Mouse (Mus musculus) frontal cortex, postnatal 10 days (tissue): ENCODE data around the gene Sox10.

Source experiments
- DNase-seq, 2 experiments: peaks; one replicate each; pipeline ENCODE4 v3.0.0; 2022; ENCODE audit warnings: low spot score in 2 of 2, mixed read lengths in 1 of 2

Gene Sox10

DNA sequence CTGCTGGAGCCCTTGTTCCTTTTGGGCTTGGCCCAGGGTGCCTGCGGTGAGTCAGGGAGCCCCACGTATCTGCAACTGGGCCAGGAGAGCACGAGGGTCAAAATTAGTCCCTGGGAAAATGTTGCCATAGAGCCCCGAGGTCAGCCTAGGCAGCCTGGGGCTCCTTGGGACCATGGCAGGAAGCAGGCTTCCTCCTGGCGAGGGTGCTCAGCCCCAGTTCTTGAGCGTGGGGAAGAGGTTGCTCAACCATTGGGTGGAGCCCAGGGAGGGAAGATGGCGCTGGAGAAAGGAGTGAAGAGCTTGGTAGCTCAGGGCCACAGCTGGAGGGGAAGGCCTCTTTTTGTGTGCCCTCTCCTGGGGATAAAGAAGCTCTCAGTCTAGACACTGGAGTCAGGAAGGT lies 2.7 kb downstream of the Sox10 start:
- no peak for DNase-seq

DNA sequence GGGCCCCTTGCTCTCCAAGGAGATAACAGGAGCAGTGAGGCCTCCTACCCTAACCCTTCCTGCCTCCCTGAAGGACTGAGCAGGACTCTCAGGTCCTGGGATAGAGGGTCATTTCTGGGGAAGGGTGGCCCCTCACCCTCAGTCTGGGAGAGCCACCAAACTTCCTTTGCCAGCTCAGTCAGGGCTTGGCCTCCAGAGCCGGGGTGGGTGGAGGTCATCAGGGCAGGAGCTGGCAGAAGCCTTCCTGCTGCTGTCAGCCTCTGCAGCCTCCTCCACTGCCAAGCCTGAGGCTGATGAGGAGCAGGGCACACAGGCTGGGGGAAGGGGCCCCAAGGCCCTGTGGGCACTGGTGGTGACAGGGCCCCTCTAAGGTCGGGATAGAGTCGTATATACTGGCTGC lies 9.5 kb downstream of the Sox10 start:
- DNase-seq: no peak

DNA sequence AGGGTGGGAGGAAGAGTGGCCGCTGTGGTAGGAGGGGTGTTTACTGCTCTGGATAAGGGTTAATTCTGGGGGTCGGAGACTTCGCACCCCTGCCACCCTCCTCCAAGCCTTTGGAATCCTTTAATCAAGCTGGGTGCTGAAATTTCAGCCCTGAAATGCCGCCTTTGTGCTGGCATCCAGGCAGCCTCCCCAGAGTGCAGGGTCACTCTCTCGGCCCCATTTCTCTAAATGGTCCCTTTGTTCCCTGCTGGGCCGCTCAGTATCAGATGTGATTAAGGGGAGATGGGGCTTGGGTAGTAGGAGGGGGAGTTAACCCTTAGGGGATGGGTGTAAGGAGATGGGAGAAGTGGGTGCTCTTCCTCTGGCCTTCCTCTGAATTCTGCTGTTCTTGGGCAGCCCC lies 12.3 kb downstream of the Sox10 start:
- no peak for DNase-seq

DNA sequence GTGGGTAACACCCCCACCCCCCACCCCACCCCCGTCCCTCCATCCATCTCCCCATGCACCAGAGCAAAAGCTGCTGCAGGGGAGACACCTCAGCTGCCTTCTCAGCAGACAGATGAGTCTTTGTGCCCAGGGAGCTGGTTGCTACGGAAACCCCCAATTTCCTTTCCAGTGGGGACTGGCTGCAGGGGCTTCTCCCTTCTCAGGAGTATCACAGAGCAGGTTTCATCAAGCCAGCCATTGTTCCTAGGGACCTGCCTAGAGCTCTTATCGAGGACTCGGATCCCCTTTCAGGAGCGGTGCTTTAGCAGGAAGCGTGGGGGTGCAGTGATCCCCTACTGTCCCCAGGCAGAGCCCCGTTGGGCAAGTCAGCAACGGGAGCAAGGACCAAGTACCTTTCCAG lies 13.2 kb downstream of the Sox10 start:
- DNase-seq: no peak

DNA sequence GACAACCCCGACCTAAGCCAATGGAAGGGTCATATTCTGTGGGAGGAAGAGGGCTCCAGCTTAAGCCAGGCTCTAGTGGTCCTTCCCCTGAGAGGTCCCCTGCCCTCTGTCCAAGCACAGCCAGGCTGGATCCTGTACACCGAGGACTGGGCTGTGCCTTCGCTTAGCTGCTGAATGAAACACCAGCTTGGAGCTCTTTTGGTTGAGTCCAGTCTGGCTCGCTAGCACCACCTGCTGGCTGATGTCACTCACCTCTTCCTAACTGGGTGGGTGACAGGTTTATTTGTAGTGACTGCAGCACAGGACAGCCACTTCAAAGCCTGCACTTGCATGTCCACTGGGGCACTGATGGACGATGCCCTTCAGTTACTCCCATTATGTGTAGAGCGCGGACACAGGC lies 16.5 kb downstream of the Sox10 start:
- DNase-seq: peak; percentile 47 to 73

DNA sequence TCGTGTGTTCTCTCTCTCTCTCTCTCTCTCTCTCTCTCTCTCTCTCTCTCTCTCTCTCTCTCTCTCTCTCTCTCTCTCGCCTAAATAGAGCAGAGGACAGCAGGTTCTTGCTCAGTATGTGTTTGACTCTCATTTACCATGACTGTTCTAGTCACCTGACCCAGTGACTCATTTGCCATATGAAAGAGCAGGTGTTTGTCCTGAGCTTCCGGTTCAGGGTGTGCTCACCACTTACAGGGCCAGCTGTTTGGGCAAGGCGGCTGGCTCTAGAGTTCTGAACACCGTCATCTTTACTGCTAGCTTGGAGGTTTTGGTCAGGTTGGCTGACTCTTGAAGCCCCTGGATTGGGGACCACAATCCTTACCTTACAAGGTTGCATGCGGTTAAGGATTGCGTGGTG lies 19.5 kb downstream of the Sox10 start:
- no peak for DNase-seq

DNA sequence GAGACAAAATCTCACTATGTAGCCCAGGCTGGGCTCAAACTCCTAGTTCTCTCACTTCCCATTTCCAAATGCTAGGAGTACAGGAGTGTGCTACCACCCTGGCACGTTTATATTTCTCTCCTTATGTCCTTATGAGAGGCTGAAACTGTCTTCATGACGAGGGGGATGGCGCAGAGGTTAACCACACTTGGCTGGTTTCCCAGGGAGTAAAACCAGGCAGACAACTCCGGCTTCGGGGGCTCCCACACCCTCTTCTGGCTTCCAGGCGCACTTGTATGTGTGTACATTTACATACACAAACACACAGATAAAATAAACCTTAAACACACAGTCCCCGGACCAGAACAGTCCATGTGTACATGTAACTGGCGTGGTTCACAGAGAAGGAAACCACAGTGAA lies 21.0 kb downstream of the Sox10 start:
- no peak for DNase-seq

DNA sequence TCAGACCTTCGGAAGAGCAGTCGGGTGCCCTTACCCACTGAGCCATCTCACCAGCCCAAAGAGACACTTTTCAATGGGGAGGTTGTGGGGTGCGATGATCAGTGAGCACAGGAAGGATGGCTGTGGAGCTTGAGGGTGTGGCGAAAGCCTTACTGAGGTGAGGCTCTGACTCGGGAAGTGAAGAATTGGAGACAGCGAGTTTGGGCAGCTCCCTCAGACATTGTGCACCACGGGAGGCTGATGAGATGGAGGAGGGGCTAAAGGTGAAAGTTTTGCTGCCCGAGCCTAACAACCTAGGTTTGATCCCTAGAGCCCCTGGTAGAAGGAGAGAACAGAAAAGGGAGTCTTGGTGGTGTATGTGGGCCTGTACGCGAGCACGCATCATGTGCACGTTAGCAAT lies 21.7 kb downstream of the Sox10 start:
- DNase-seq: no peak

DNA sequence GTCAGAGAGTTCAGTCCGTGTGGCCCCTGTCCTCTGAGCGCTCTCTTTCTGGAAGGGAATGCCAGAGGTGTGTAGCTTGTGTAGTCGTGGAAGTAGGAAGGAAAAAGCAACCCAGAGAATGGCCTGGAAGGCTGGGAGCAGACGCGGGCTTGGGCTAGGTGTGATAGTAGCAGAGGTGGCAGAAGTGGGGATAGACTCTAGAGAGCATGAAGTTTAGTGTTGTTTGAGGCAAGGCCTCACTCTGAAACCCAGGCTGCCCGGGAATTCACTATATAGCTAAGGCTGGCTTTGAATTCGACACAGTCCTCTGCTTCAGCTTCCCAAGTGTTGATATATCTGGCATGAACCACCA lies 23.5 kb downstream of the Sox10 start:
- DNase-seq: no peak

DNA sequence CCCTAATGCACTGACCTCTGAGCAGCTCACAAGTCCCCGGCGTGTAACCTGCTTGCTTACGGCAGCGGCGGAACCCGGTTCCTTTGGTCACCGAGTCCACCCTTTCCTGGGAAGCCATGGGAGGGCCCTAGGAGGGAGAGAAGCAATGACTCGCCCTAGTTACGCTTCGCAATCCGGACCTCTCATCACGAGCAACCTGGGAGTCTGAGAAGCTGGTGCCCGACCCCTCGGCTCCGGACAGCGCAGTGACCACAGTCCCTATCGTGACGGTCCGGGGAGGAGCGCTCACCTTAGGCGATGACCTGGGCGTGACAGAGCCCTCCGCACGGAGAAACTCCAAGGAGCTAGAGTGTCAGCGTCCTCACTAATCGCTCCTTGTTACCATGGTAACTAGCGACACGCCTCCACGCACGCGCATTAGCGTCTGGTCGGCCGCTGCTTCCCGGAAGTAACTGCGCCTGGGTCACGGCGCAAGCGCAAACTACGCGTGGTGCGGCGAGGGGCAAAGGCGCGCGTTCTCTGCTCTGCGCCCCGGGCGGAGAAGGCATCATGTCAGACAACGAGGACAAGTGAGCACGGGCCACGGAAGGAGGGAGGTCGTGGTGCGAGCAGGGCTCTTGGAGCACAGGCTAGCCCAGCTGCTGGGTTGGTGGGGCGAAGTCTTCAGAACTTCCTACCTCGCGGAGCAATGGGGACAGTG lies 24.0 kb downstream of the Sox10 start, which contains the start of the genes Polr2f and 1700088E04Rik:
Gene Polr2f, plus strand, starts transcription at position 144 of the 700 bp plus-strand sequence.
Gene 1700088E04Rik, minus strand, starts transcription at position 388 of the 700 bp plus-strand sequence.
- DNase-seq: peak; percentile 88 to 95

DNA sequence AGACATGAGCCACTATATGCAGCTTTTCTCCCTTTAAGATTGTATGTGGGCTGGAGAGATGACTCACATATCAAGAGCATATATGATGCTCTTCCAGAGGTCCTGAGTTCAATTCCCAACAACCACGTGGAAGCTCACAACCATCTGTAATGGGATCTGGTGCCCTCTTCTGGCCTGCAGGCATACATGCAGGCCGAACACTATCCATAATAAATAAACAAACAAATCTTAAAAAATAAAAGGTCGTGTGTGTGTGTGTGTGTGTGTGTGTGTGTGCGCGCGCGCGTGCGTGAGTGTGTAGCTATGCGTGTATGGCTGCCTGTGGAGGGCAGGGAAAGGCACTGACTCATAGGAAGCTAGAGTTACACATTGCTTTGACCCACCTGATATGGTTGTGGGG lies 25.4 kb downstream of the Sox10 start:
- DNase-seq: no peak

DNA sequence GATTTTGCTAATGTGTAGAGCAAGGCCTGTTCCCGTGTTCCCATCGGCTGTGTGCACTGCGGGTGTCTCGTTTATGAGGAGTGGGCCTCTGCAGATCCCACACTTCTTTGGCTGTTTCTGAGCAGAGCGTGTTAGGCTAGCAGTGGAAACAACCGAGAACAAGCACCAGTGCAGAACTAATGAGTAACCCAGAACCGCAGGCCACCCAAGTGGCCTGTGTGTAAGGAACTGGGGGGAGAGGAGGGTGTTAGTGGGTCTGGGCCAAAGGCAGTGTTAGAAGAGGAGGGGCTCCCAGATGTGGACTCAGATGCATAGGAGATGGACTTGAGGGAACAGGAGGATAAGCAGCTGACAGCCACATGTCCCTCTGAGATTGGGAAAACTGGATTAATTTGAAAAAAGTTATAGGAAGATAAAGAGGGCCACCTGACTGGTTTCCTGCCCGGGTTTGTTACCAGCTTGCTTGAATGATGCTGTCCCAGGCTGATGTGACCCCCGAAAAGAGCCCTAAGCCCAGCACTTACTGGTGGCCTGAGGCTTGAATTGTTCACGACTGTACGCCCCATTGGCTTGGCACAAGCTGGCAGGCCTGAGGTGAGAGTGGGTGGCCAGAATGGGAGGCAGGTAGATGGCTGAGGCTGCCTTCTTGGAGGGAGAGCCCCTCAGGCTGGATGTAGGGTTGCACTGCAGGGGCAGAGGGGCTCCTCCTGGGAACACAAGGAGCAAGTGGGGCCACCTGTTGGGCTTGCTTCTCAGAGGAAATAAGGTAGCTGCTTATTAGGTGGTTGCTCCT lies 29.1 kb downstream of the Sox10 start:
- no peak for DNase-seq

DNA sequence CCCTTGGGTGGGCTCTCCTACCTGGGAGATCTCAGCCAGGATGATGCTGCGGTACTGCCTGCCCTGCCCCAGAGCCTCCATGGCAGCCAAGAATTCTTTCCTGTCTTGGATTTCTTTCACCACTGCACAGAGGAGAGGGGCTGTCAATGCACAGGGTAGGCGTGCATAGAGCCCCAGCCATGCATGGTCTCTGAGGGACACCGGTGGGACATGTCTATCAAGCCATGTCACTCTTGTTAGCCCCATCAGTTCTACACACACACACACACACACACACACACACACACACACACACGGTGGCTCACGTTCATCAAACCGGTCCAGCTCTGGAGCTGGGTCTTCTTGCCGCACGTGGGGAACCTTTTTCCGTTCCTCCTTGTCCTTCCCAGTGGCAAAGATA lies 29.7 kb downstream of the Sox10 start:
- DNase-seq: no peak

DNA sequence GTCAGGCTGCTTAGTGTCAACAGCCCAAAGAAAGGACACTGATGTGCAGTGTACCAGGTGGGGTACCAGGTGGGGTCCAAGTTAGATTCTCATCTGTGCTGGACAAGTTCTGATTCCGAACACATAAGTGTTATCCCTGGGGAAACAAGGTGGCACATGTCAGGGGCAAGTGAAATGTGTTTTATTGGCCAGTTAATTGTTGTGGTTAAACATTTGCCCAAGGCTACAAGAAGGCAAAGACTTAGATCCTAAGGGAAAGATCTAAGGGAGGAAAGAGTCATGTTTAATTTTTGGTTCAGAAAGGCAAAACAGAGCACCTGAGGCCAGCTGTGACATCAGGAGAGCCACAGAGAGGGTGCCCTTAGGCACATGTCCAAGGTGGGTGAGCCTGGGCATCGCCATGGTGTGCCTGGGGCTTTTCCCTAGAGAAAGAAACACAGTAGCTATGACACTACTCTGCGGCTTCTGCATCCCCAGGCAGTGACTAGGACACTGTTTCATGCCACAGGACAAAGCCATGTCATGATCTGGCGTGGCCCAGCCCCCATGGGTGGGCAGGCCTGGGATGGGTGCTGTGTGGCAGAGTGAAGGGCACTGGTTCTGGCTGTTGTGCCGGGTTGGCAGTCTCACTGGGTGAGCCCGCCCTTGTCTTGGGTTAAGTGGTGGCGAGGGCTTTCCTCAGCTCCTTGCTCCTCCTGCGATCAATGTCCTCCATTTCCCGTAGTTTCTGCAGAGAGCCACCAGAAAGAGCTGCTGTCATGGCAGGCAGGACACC lies 30.4 kb downstream of the Sox10 start:
- no peak for DNase-seq

DNA sequence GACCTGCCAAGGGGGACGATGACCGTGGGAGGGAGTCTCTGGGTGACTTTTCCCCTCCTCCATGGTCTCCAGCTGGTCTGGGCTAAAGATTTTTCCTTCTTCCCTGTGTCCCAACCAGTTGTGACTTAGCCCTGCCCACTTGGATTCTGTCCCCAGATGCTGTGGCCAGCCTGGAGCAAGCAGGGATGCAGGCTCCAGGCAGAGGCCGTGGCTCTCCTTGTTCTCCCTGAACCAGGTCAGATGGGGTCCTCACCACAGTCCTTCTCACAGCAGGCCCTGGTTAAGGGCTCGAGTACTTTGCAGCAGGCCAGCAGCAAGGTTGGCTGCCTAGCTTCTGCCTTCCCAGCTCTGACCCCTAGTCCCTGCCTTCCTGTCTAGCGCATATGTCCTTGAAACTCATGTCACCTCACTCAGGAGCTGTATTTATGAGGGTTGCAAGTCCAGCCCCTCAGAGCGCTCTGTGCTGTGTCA lies 31.8 kb downstream of the Sox10 start:
- DNase-seq: no peak

DNA sequence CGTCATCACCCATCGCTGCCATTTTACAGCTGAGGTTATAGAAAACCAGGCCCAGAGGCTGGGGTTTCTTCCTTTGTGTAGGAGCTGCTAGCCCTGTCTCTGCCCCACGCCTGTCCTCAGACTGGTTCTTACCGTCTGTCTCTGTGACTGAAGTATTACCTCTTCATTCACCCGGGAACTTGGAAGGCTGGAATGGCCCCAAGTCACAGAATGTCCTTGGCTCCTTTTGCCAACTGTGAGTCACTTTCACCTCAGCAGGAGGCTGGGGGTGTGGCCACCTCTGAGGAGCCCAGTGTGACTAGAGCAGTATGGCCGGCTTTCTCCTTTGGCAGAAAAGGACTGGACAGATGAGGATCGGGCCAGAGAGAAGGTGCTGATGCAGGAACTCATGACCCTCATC lies 33.6 kb downstream of the Sox10 start:
- DNase-seq: no peak

DNA sequence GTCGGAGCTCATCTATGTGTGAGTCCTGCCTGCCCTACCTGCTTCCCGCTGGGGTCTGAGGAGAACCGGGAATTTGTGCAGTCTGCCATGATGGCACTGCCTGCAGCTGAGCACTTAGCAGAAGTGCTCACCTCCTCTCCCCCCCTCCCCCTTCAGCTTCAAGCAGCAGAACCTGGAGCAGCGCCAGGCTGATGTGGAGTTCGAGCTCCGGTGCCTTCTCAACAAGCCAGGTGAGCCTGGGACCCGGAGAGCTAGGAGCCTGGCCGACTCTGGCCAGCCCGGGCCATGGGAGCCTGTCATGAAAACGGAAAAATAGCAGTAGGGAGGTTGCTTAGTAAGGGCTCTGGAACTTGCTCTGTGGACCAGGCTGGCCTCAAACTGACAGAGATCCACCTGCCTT lies 34.3 kb downstream of the Sox10 start:
- no peak for DNase-seq

DNA sequence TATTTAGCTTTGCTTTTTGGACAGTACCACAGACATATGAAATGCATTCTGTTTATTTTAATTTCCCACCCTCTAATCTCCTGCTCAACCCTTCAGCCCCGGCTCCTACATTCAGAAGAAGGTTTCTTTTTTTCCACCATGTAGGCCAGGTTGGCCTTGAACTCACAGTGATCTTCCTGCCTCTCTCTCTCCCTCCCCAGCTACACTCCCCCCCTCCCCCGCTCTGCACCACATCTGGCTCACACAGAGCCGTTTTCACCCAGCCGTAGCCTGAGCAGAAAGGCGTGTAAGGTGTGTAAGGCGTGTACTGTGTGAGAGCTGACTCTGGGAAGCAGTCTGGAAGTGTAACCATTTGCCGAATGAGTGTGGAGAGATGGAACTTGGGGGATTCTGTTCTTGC lies 35.7 kb downstream of the Sox10 start:
- no peak for DNase-seq

DNA sequence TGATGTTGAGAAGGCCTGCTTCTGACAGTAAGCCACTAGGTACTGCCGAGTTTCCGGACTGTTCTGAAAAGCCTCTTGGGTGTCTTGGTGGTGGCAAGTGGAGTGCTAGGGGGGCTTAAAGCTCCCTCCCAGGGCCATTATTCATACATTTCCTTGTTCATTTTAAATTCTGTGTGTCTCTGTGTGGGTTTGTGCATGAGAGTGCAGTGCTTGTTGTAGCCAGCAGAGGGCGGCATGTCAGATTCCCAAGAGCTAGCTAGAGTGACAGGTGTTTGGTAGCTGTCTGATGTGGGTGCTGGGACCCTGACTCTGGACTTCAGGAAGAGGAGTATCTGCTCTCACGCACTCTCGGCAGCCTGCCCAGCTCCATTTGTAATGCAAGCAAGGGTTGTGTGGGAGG lies 36.8 kb downstream of the Sox10 start:
- DNase-seq: no peak

DNA sequence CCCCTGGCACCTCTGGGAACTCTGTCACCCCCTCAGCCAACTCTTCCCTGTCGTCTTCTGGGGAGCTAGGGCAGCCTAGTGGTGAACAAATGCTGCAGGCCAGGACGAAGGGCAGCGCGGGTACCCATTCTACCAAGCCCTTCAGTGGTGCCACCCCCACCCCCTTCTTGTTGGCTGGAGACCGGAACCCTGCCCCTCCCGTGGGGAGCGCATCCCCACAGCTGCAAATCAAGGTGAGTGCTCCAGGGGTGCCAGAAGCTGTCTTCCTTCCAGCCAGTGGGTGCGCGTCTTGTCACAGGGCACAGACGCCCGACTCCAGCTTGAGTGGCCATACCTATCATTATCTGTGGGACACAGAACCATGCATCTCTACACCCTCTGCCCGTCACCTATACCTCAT lies 37.9 kb downstream of the Sox10 start:
- DNase-seq: no peak

DNA sequence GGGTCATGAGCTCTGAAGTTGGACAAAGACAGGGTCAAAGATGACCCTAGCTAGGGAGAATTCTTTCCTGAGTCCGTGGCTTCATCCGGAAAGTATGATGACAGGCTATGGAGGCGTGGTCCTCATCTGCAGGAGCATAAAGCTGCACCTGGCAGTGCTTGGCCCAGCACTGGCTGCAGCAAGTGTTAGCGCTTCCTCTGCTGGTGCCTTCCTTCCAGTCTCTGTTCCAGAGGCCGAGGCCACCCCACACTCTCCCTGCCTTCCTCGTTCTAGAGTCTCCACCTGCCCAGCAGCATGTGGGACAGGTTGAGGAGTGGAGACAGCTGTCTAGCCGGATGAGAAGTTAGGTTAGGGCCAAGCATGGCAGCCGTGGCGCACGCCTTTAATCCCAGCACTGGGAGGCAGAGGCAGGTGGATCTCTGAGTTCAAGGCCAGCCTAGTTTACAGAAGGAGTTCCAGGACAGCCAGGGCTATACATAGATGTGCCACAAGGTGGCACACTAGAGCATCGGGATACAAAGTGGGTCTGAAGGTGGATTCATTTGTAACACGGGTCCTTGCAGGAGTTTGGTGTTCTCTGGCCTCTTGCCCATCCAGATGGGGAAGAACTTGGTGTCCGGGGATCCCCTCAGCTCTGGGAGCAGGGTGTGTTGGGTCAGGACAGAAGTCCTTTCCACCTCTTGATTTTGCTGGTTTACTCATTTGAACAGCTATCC lies 38.7 kb downstream of the Sox10 start:
- no peak for DNase-seq

DNA sequence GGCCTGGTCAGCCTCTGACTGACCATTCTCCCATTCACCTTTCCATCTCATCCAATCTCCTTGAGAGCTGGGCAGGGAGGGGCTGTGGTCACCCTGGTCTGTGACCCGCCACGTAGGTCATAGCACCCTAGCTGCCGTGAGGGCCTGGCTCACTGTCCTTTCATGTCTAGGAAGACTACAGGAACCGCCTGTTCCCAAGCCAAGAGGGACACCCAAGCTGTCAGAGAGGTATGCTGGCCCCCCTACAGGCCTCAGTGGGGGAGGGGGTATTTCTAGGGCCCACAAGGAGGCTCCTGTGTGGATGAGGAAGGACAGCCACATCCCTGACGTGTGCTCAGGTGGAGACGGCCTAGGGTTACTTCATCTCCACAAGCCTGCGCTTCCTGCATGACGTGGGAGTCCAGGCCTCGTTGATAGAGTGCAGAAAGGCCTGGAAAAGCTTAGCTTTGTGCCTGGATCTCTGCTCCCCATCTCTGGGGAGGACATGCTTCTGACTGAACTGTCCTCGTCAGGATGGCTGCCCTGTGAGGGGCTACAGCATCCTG lies 40.6 kb downstream of the Sox10 start:
- no peak for DNase-seq
